Comparison of ENCODE assay signal across 10 mouse cellular contexts in genomic region chr12:17665906-17666326, GRCm38 (mm10). TPM values are rescaled to one million over a fixed set of nuclear protein-coding genes. Genes with fewer than 3 reads are reported as not detected.
A peak's percentile ranks its signal among the peaks of the same experiment; 100 is the strongest.
DNase-seq lines count a peak whose midpoint lies in the region; ATAC-seq and TF ChIP-seq lines count a peak whose summit lies in the region.
"Had no signal": no experiment of that assay in that cellular context is flagged by ENCODE, and none has a peak within 500 bp of the region (broad histone marks: within the 10 kb centered on the region; RNA-seq: fewer than 3 reads in every experiment).

No protein-coding gene starts in this region.

- peak; percentile 24 for ATAC-seq in heart, embryonic 16.5 days (replicated peaks; ENCODE audit: extremely low read depth, insufficient read depth, low FRiP score)
- ATAC-seq in lung, embryonic 16.5 days (ENCODE audit: low read depth), result peak; percentile 70

- DNase-seq in heart, embryonic 10.5 days (ENCODE audit: low spot score), result no peak
- DNase-seq in MEL (ENCODE audit: low read depth, low spot score), result no peak
- DNase-seq in kidney, adult 2 months, result peak; percentile 85
- no peak for DNase-seq in left cerebral cortex, adult 18-20 months (ENCODE audit: low spot score in 2 of 2)
- no peak for DNase-seq in frontal cortex, adult 2 months (ENCODE audit: extremely low spot score in 1 of 2, low spot score in 1 of 2)
- DNase-seq in adrenal gland, adult 8-10 months, result no peak
- DNase-seq: cerebellum, adult 9-11 months had no signal

- no peak overlapping the region for H3K4me3 ChIP-seq in heart, embryonic 16.5 days (ENCODE audit: low read length)
- H3K4me3 ChIP-seq in heart, embryonic 10.5 days, result no peak overlapping the region
- no peak overlapping the region for H3K4me3 ChIP-seq in MEL (ENCODE audit: control insufficient read depth in 1 of 2, insufficient read depth in 1 of 2, low read depth in 2 of 2, low read length in 2 of 2)
- H3K4me3 ChIP-seq in kidney, adult 2 months (ENCODE audit: insufficient read depth, low read depth, low read length), result no peak overlapping the region
- H3K4me3 ChIP-seq in lung, embryonic 16.5 days (ENCODE audit: low read length), result no peak overlapping the region
- H3K4me3 ChIP-seq: erythroblast, embryonic 14.5 days had no signal

- no peak for TF ChIP-seq POLR2A in MEL (IDR thresholded peaks at IDR 0.05; ENCODE audit: control insufficient read depth in 1 of 2, insufficient read depth in 1 of 2, low read depth in 1 of 2, low read length in 2 of 2, poor library complexity in 1 of 2)
- TF ChIP-seq POLR2A in kidney, adult 2 months (IDR thresholded peaks at IDR 0.05; ENCODE audit: low read depth, low read length), result no peak

- no peak overlapping the region for H3K4me2 ChIP-seq in heart, embryonic 16.5 days (ENCODE audit: low read depth, low read length)
- no peak overlapping the region for H3K4me2 ChIP-seq in lung, embryonic 16.5 days (ENCODE audit: low read depth, low read length)

- no peak overlapping the region for H3K27ac ChIP-seq in heart, embryonic 16.5 days (ENCODE audit: low read length)
- H3K27ac ChIP-seq in heart, embryonic 10.5 days, result no peak overlapping the region
- no peak overlapping the region for H3K27ac ChIP-seq in MEL (ENCODE audit: control insufficient read depth, low read depth, low read length)
- H3K27ac ChIP-seq in kidney, adult 2 months (ENCODE audit: insufficient read depth, low read depth, low read length), result peak overlapping the region; percentile 62
- peak overlapping the region; percentile 28; the same call in 1 of the 2 replicates for H3K27ac ChIP-seq in lung, embryonic 16.5 days (ENCODE audit: low read length)

- H3K9me3 ChIP-seq in heart, embryonic 16.5 days (replicated peaks; ENCODE audit: control insufficient read depth, low read length), result no peaks in the 10 kb centered on the region
- no peaks in the 10 kb centered on the region for H3K9me3 ChIP-seq in heart, embryonic 10.5 days
- no peaks in the 10 kb centered on the region for H3K9me3 ChIP-seq in MEL (replicated peaks; ENCODE audit: insufficient read depth, low read length)
- no peaks in the 10 kb centered on the region for H3K9me3 ChIP-seq in lung, embryonic 16.5 days (ENCODE audit: control insufficient read depth, low read length)

- H3K9ac ChIP-seq in heart, embryonic 16.5 days (ENCODE audit: low read length), result no peak overlapping the region
- H3K9ac ChIP-seq in MEL (ENCODE audit: control insufficient read depth, low read depth, low read length, poor library complexity, severe bottlenecking), result no peak overlapping the region
- H3K9ac ChIP-seq in lung, embryonic 16.5 days (ENCODE audit: low read length), result no peak overlapping the region

- no peaks in the 10 kb centered on the region for H3K79me2 ChIP-seq in MEL (ENCODE audit: control insufficient read depth, insufficient read depth, low read length, poor library complexity)

- no peaks in the 10 kb centered on the region for H3K36me3 ChIP-seq in heart, embryonic 16.5 days (ENCODE audit: control insufficient read depth, insufficient read depth)
- H3K36me3 ChIP-seq in heart, embryonic 10.5 days, result no peaks in the 10 kb centered on the region
- H3K36me3 ChIP-seq in MEL (ENCODE audit: control insufficient read depth in 1 of 2, insufficient read depth in 2 of 2, low read length in 2 of 2), result no peaks in the 10 kb centered on the region
- H3K36me3 ChIP-seq in kidney, adult 2 months (ENCODE audit: control insufficient read depth, insufficient read depth, low read length), result no peaks in the 10 kb centered on the region
- H3K36me3 ChIP-seq in lung, embryonic 16.5 days (ENCODE audit: control insufficient read depth, insufficient read depth, low read length), result no peaks in the 10 kb centered on the region

- TF ChIP-seq RAD21 in MEL (IDR thresholded peaks at IDR 0.05; ENCODE audit: low read depth, low read length), result no peak

- H3K27me3 ChIP-seq in heart, embryonic 16.5 days (ENCODE audit: control insufficient read depth, insufficient read depth, low read length), result no peaks in the 10 kb centered on the region
- no peaks in the 10 kb centered on the region for H3K27me3 ChIP-seq in heart, embryonic 10.5 days (ENCODE audit: insufficient read depth, poor library complexity, severe bottlenecking)
- no peaks in the 10 kb centered on the region; a peak in 1 of 4 replicates for H3K27me3 ChIP-seq in MEL (ENCODE audit: control insufficient read depth in 1 of 2, insufficient read depth in 2 of 2, low read length in 2 of 2)
- H3K27me3 ChIP-seq in kidney, adult 2 months (replicated peaks; ENCODE audit: control insufficient read depth, insufficient read depth, low read length), result no peaks in the 10 kb centered on the region
- no peaks in the 10 kb centered on the region for H3K27me3 ChIP-seq in lung, embryonic 16.5 days (ENCODE audit: control insufficient read depth, insufficient read depth, low read depth, low read length)

- TF ChIP-seq EP300 in MEL (IDR thresholded peaks at IDR 0.05; ENCODE audit: low read depth in 1 of 2, low read length in 2 of 2), result no peak

- 52% methylated on average over 7 of the region's 7 CpGs for WGBS in heart, embryonic 16.5 days
- 53% methylated on average over 7 of the region's 7 CpGs for WGBS in heart, embryonic 10.5 days
- 27% methylated on average over 7 of the region's 7 CpGs for WGBS in kidney, adult 2 months
- WGBS in lung, embryonic 16.5 days, result 48% methylated on average over 7 of the region's 7 CpGs

- H3K4me1 ChIP-seq in heart, embryonic 16.5 days (ENCODE audit: control insufficient read depth, insufficient read depth, low read length), result peaks cover 7% of the 10 kb centered on the region; the same call in 1 of the 2 replicates
- H3K4me1 ChIP-seq in heart, embryonic 10.5 days, result 0 out of 2 replicates have a peak, but pooled peaks cover 6% of the 10 kb centered on the region
- no peaks in the 10 kb centered on the region for H3K4me1 ChIP-seq in MEL (ENCODE audit: control insufficient read depth in 1 of 2, insufficient read depth in 2 of 2, low read length in 2 of 2)
- no peaks in the 10 kb centered on the region for H3K4me1 ChIP-seq in kidney, adult 2 months (ENCODE audit: control insufficient read depth, insufficient read depth, low read length)
- H3K4me1 ChIP-seq in lung, embryonic 16.5 days (replicated peaks; ENCODE audit: control insufficient read depth, insufficient read depth, low read length), result no peaks in the 10 kb centered on the region

- no peak for TF ChIP-seq CTCF in MEL (IDR thresholded peaks at IDR 0.05 in 2 of 3, conservative IDR thresholded peaks at IDR 0.05 in 1 of 3; ENCODE audit: control insufficient read depth in 1 of 3, insufficient read depth in 1 of 3, low read depth in 2 of 3, low read length in 3 of 3, poor library complexity in 1 of 3, severe bottlenecking in 1 of 3)
- no peak for TF ChIP-seq CTCF in kidney, adult 2 months (conservative IDR thresholded peaks at IDR 0.05; ENCODE audit: insufficient read depth, insufficient read length, low read depth, low read length)

TF ChIP-seq in MEL, 35 proteins besides CTCF, POLR2A, EP300 and RAD21:
- TF ChIP-seq MXI1 (IDR thresholded peaks at IDR 0.05; ENCODE audit: low read depth, low read length) (no peak), NELFE (IDR thresholded peaks at IDR 0.05; ENCODE audit: low read depth, low read length) (no peak), ZNF384 (IDR thresholded peaks at IDR 0.05; ENCODE audit: low read depth, low read length) (0 out of 2 replicates have a peak, but pooled peaks have one; percentile 13)

RNA-seq across cellular contexts. Expression of gene Hpcal1, which starts 24.7 kb away (rescaled TPM):
- 32.7 and 33.4 TPM in 2 replicates for polyA plus RNA-seq in heart, embryonic 16.5 days (2015; fragmentation: Nextera tagmentation; extraction: Ambion mirVana)
- 18.4 and 25.4 TPM in 2 replicates for polyA plus RNA-seq in heart, embryonic 10.5 days (2016; fragmentation: Nextera tagmentation; extraction: Ambion mirVana)
- total RNA-seq in MEL (2012; rRNA removed), result 8.8 and 9.1 TPM in 2 replicates
- 10 to 100 TPM in 1 of 2 experiments, not detected in 1; 23.0 TPM for polyA plus RNA-seq in MEL (2012; ENCODE audit: insufficient read depth in 1 of 2, insufficient read length in 2 of 2, low read depth in 1 of 2, low replicate concordance in 2 of 2, missing spikeins in 1 of 2)
- polyA plus RNA-seq in kidney, adult 2 months (2012; rRNA removed), result 128 and 144 TPM in 2 replicates
- polyA plus RNA-seq in lung, embryonic 16.5 days (2015; fragmentation: Nextera tagmentation; extraction: Ambion mirVana), result 94.5 and 102 TPM in 2 replicates
- 10 to 100 TPM; 80.0 to 93.6 TPM for total RNA-seq in left cerebral cortex, adult 18-20 months (2021)
- polyA plus RNA-seq in frontal cortex, adult 2 months (2012; rRNA removed), result 56.7 and 80.5 TPM in 2 replicates
- 10 to 100 TPM; 18.8 to 34.0 (median 25.4) TPM for total RNA-seq in adrenal gland, adult 8-10 months (2022)

Comparison
In these comparisons a context has a peak if more than half of its experiments do, and no peak if none do; other contexts are left out.
1. H3K27ac ChIP-seq: peak in kidney, adult 2 months (single experiment) and lung, embryonic 16.5 days (single experiment); none in heart, embryonic 16.5 days (single experiment), heart, embryonic 10.5 days (single experiment) and MEL (single experiment).